Comparison of ENCODE assay signal across 9 mouse cellular contexts in the genomic region with DNA sequence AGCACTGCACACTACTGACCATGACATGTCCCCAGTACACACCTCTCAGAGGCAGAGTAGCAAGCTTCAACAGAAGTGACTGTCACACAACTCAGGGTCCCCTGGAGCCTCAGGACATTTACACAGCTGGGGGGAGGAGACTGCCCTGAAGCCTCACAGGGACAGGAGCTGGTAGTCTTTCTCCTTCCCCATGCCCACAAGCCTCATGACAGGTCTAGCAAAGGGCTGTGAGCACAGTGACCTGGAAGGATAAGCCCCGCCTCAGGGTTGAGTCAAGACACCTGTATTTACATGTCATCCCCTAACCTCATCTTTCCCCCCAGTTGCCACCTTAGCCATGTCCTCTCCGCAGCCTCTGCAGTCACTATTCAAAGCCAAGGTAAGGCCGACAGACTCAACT. TPM values are rescaled to one million over a fixed set of nuclear protein-coding genes. Genes with fewer than 3 reads are reported as not detected.
DNase-seq lines count a peak whose midpoint lies in the region; ATAC-seq and TF ChIP-seq lines count a peak whose summit lies in the region.
"Had no signal": no experiment of that assay in that cellular context is flagged by ENCODE, and none has a peak within 500 bp of the region (broad histone marks: within the 10 kb centered on the region; RNA-seq: fewer than 3 reads in every experiment).

No protein-coding gene starts in this region.

- H3K4me1 ChIP-seq in lung, embryonic 15.5 days = peaks cover 5% of the 10 kb centered on the region; the same call in 1 of the 2 replicates
- peaks cover 6% of the 10 kb centered on the region for H3K4me1 ChIP-seq in forebrain, embryonic 16.5 days (replicated peaks; ENCODE audit: control insufficient read depth, insufficient read depth, low read length)
- no peaks in the 10 kb centered on the region for H3K4me1 ChIP-seq in limb, embryonic 14.5 days (ENCODE audit: control insufficient read depth, insufficient read depth, low read length)
- H3K4me1 ChIP-seq in stomach, embryonic 16.5 days (ENCODE audit: control insufficient read depth, insufficient read depth, low read length) = no peaks in the 10 kb centered on the region

- H3K27me3 ChIP-seq in lung, embryonic 15.5 days = no peaks in the 10 kb centered on the region
- 0 out of 2 replicates have a peak, but pooled peaks cover 2% of the 10 kb centered on the region for H3K27me3 ChIP-seq in forebrain, embryonic 16.5 days (replicated peaks; ENCODE audit: control insufficient read depth, insufficient read depth, low read length)
- no peaks in the 10 kb centered on the region for H3K27me3 ChIP-seq in limb, embryonic 14.5 days (ENCODE audit: control insufficient read depth, insufficient read depth, low read length)
- H3K27me3 ChIP-seq in stomach, embryonic 16.5 days (ENCODE audit: control insufficient read depth, insufficient read depth, low read length) = no peaks in the 10 kb centered on the region

- TF ChIP-seq POLR2A in limb, embryonic 14.5 days (IDR thresholded peaks at IDR 0.05; ENCODE audit: borderline replicate concordance, extremely low read depth, insufficient read depth, insufficient read length) = no peak

- no peaks in the 10 kb centered on the region for H3K36me3 ChIP-seq in lung, embryonic 15.5 days
- no peaks in the 10 kb centered on the region for H3K36me3 ChIP-seq in forebrain, embryonic 16.5 days (ENCODE audit: control insufficient read depth, insufficient read depth)
- H3K36me3 ChIP-seq in limb, embryonic 14.5 days (ENCODE audit: control insufficient read depth, insufficient read depth, low read length) = no peaks in the 10 kb centered on the region
- no peaks in the 10 kb centered on the region for H3K36me3 ChIP-seq in stomach, embryonic 16.5 days (ENCODE audit: control insufficient read depth, insufficient read depth, low read length)

- no peak for ATAC-seq in lung, embryonic 15.5 days (ENCODE audit: borderline replicate concordance, extremely low read depth, low FRiP score, low TSS enrichment)
- no peak for ATAC-seq in forebrain, embryonic 16.5 days
- ATAC-seq in limb, embryonic 14.5 days (ENCODE audit: low FRiP score, low read depth) = no peak
- no peak for ATAC-seq in stomach, embryonic 16.5 days (ENCODE audit: insufficient read depth, low FRiP score)

- 0 out of 2 replicates have a peak overlapping the region, but pooled peaks have one; percentile 16 for H3K4me3 ChIP-seq in lung, embryonic 15.5 days
- H3K4me3 ChIP-seq in forebrain, embryonic 16.5 days (replicated peaks; ENCODE audit: low read length) = no peak overlapping the region; the same call in 1 of the 2 replicates
- no peak overlapping the region for H3K4me3 ChIP-seq in limb, embryonic 14.5 days (replicated peaks; ENCODE audit: low read length)
- H3K4me3 ChIP-seq in stomach, embryonic 16.5 days (replicated peaks; ENCODE audit: low read length) = no peak overlapping the region

- 28% methylated on average over 3 of the region's 3 CpGs for WGBS in lung, embryonic 15.5 days
- WGBS in forebrain, embryonic 16.5 days = 36% methylated on average over 3 of the region's 3 CpGs
- WGBS in limb, embryonic 14.5 days = 13% methylated on average over 3 of the region's 3 CpGs
- WGBS in stomach, embryonic 16.5 days = 33% methylated on average over 3 of the region's 3 CpGs

- H3K9me3 ChIP-seq in lung, embryonic 15.5 days = no peaks in the 10 kb centered on the region
- H3K9me3 ChIP-seq in forebrain, embryonic 16.5 days (ENCODE audit: control insufficient read depth, low read length) = no peaks in the 10 kb centered on the region
- H3K9me3 ChIP-seq in limb, embryonic 14.5 days (ENCODE audit: control insufficient read depth, low read length) = no peaks in the 10 kb centered on the region
- no peaks in the 10 kb centered on the region for H3K9me3 ChIP-seq in stomach, embryonic 16.5 days (replicated peaks; ENCODE audit: control insufficient read depth, low read length)

- no peak for DNase-seq in lung, adult 18-20 months
- DNase-seq in limb, embryonic 14.5 days (ENCODE audit: low spot score) = no peak
- no peak for DNase-seq in embryo, embryonic 11 days
- DNase-seq in cerebellum, adult 9-11 months = no peak
- DNase-seq: thymus, adult 18-20 months had no signal

- H3K9ac ChIP-seq in lung, embryonic 15.5 days = no peak overlapping the region
- no peak overlapping the region for H3K9ac ChIP-seq in forebrain, embryonic 16.5 days (replicated peaks; ENCODE audit: low read depth, low read length)
- no peak overlapping the region for H3K9ac ChIP-seq in limb, embryonic 14.5 days (ENCODE audit: low read depth, low read length, severe bottlenecking)
- H3K9ac ChIP-seq in stomach, embryonic 16.5 days (ENCODE audit: low read length) = no peak overlapping the region

- H3K27ac ChIP-seq in lung, embryonic 15.5 days = no peak overlapping the region
- H3K27ac ChIP-seq in forebrain, embryonic 16.5 days (ENCODE audit: low read length) = no peak overlapping the region
- no peak overlapping the region for H3K27ac ChIP-seq in limb, embryonic 14.5 days (replicated peaks; ENCODE audit: low read depth, low read length)
- no peak overlapping the region for H3K27ac ChIP-seq in stomach, embryonic 16.5 days (ENCODE audit: low read length)

- H3K4me2 ChIP-seq in lung, embryonic 15.5 days = peak overlapping the region; percentile 50
- H3K4me2 ChIP-seq in forebrain, embryonic 16.5 days (ENCODE audit: low read length) = peak overlapping the region; percentile 44
- peak overlapping the region; percentile 39 for H3K4me2 ChIP-seq in limb, embryonic 14.5 days (replicated peaks; ENCODE audit: low read depth, low read length, severe bottlenecking)
- H3K4me2 ChIP-seq in stomach, embryonic 16.5 days (ENCODE audit: low read depth, low read length) = peak overlapping the region; percentile 42; the same call in 1 of the 2 replicates

RNA-seq across cellular contexts. Expression of gene Fcho1, which starts 15.7 kb away (rescaled TPM):
- 4.8 and 7.6 TPM in 2 replicates for polyA plus RNA-seq in lung, embryonic 15.5 days (2015; fragmentation: Nextera tagmentation; extraction: Ambion mirVana)
- 72.4 and 100 TPM in 2 replicates for polyA plus RNA-seq in forebrain, embryonic 16.5 days (2015; fragmentation: Nextera tagmentation; extraction: Ambion mirVana)
- 10.4 and 11.0 TPM in 2 replicates for polyA plus RNA-seq in limb, embryonic 14.5 days (2012; rRNA removed)
- polyA plus RNA-seq in limb, embryonic 14.5 days (2014; fragmentation: Nextera tagmentation; extraction: Ambion mirVana) = 3.3 and 3.6 TPM in 2 replicates
- polyA plus RNA-seq in stomach, embryonic 16.5 days (2015; fragmentation: Nextera tagmentation; extraction: Ambion mirVana) = 6.1 and 7.0 TPM in 2 replicates

RNA-seq across cellular contexts. Expression of gene B3gnt3, which starts 39.6 kb away (rescaled TPM):
- polyA plus RNA-seq in lung, embryonic 15.5 days (2015; fragmentation: Nextera tagmentation; extraction: Ambion mirVana) = 3.3 and 3.6 TPM in 2 replicates
- 0.58 and 0.68 TPM in 2 replicates for polyA plus RNA-seq in forebrain, embryonic 16.5 days (2015; fragmentation: Nextera tagmentation; extraction: Ambion mirVana)
- polyA plus RNA-seq in limb, embryonic 14.5 days (2012; rRNA removed) = 1.1 and 1.5 TPM in 2 replicates
- polyA plus RNA-seq in limb, embryonic 14.5 days (2014; fragmentation: Nextera tagmentation; extraction: Ambion mirVana) = 0.67 and 0.77 TPM in 2 replicates
- polyA plus RNA-seq in stomach, embryonic 16.5 days (2015; fragmentation: Nextera tagmentation; extraction: Ambion mirVana) = 12.2 and 15.0 TPM in 2 replicates

RNA-seq across cellular contexts. Expression of gene Insl3, which starts 52.2 kb away (rescaled TPM):
- 0.63 and 1.3 TPM in 2 replicates for polyA plus RNA-seq in lung, embryonic 15.5 days (2015; fragmentation: Nextera tagmentation; extraction: Ambion mirVana)
- not detected in 2 replicates for polyA plus RNA-seq in forebrain, embryonic 16.5 days (2015; fragmentation: Nextera tagmentation; extraction: Ambion mirVana)
- polyA plus RNA-seq in limb, embryonic 14.5 days (2012; rRNA removed) = 1.8 and 2.5 TPM in 2 replicates
- 1.7 TPM in 1 of 2 replicates, not detected in the other for polyA plus RNA-seq in limb, embryonic 14.5 days (2014; fragmentation: Nextera tagmentation; extraction: Ambion mirVana)
- polyA plus RNA-seq in stomach, embryonic 16.5 days (2015; fragmentation: Nextera tagmentation; extraction: Ambion mirVana) = 1.1 and 1.7 TPM in 2 replicates
- polyA plus RNA-seq: embryonic facial prominence, embryonic 11.5 days had no signal
